Mouse (Mus musculus) cortical plate, adult 2 months (tissue): ENCODE data around the gene Cd207.

Experiments
- CTCF ChIP-seq: fragments of 200-500 bp; IDR thresholded peaks from 2 replicates; pipeline ENCODE4 v1.5.1; 2011; ENCODE audit warnings: mild to moderate bottlenecking, control low read depth, low read length; ENCODE audit not compliant: insufficient read depth; ENCODE audit errors: extremely low read depth
- POLR2A ChIP-seq: fragments of 200-500 bp; IDR thresholded peaks from 2 replicates; pipeline ENCODE4 v1.6.1; 2011; ENCODE audit warnings: mild to moderate bottlenecking, low read length, control low read depth; ENCODE audit not compliant: insufficient read depth; ENCODE audit errors: extremely low read depth

DNA sequence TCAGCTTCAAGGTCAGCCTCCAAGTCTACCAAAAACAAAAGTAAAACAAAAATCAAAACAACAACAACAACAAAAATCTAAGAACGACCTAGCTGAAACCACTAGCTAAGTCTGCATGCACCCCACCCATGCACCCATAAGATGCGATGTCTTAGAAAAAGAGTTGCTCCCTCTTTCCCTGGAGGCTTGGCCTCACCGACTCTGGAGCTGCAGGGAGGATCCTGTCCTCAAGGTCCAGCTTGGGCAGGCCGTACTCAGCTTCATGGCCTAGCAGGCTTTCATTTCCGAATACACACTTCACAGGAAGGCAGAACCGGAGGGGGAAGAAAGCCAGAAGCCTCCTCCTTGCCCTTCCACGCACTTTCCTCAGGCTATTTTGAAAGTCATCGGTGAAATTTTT is 39.4 kb upstream of the Cd207 start:
- no peak for TF ChIP-seq CTCF
- no peak for TF ChIP-seq POLR2A
